Mouse (Mus musculus): ENCODE data around the gene 2010111I01Rik.

The 2010111I01Rik gene

DNA sequence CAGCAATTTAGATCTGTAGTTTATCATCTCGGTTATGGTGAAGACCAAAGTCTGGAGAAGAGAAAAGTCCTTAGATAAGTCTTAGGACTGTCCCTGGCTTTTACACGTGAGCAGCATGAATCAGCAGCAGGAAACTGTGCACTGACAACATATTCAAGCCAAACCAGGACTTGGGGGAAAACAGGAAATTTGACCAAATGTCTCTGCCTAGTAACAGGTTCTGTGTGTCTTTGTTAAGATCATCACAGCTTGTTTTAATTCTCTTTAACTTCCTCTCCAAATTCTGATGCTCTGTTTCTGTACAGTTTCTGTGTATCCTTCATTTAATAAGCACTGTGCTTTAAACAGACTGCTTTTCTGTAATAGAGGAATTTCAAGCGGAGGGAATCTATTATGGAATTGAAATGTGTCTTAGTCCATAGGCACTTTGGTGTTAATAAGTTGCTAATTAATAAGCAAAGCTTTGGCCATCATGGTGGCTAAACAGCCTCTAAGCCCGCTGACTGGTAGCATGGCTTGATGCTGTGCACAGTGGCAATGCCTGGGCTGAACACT is 147.4 kb downstream of the 2010111I01Rik start:
- DNase-seq (ENCODE audit: low read depth, low spot score): no peak

- no peak for DNase-seq (ENCODE audit: low read depth, low spot score)
These were observed 148.1 kb downstream of the 2010111I01Rik start for GRCm38 (mm10) chr13:63112598-63113372.

DNA sequence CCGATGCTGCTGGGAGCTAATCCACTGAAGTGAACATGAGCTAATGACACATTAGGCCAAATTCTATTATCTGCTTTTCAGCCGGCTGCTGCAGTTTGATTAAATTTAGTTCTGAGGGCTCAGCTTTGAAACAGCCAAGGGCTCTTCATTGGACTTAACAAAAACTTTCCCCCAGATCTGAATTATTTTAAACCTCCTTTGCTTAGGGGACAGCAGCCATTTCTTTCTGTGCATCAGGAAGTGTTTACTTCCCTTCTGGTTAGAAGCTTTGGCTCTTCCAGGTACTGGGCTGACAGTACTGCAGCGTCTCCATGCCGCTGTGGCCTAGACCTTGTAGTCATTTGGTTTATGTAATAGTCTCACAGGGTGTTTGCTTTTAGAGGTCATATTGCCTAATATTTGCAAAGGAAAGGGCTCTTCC is 149.2 kb downstream of the 2010111I01Rik start:
- no peak for DNase-seq (ENCODE audit: low read depth, low spot score)

- no peak for DNase-seq (ENCODE audit: low read depth, low spot score)
These were observed 150.6 kb downstream of the 2010111I01Rik start for GRCm38 (mm10) chr13:63115187-63115784.

DNA sequence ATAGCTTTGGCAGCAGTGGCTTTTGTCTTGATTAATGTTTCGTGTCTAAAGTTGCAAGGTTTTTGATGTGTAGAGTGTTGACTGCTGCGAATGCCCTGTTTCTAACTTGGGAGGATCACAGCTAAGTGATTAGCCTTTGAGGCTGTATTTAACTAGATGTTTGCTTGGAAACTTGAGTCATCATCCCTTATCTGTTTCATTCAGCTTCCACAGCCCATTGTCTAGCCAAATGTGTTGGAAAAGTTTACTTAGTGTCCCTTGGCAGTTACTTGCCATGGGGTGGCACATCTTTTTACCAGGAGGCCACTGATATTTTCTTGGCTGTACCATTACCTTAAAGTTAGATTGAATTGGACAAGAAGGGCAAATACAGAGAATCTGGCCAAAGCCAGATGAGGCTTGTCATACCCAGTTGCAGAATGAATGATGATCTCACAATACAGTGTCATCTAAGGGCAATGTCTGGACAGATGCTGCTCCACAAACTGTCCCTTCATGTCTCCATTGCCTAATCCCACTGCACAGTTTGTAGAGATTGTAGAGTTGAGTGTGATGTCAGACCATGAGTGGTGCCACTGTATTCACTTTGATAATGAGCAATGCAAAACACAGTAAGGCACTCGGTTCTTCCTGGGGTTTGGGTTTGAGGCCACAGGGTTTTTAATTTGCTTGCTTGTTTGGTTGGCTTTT is 152.9 kb downstream of the 2010111I01Rik start:
- DNase-seq (ENCODE audit: low read depth, low spot score): no peak

- no peak for DNase-seq (ENCODE audit: low read depth, low spot score)
These were observed 154.0 kb downstream of the 2010111I01Rik start for GRCm38 (mm10) chr13:63118682-63119081.

DNA sequence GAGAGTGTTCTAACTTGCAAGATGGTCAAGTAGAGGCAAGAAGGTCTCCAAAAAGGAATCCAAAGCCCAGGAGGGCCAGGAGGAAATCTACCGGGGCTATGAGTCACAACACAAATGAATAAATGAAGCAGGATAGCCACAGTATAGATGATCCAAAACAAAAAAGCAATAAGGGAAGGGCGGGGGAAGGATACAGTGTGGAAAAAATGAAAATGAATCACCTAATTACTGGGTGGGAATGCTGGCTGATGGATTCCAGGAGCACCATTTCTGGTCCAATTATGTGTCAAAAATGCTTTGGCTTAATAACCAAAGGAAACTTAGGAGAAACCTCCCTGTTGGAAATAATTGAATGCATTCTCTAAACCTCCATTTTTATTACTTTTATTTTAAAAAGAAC is 155.6 kb downstream of the 2010111I01Rik start:
- no peak for DNase-seq (ENCODE audit: low read depth, low spot score)

- no peak for DNase-seq (ENCODE audit: low read depth, low spot score)
These were observed 157.1 kb downstream of the 2010111I01Rik start for GRCm38 (mm10) chr13:63121747-63122146.

- DNase-seq (ENCODE audit: low read depth, low spot score): no peak
These were observed 161.5 kb downstream of the 2010111I01Rik start for GRCm38 (mm10) chr13:63126206-63126605.

DNA sequence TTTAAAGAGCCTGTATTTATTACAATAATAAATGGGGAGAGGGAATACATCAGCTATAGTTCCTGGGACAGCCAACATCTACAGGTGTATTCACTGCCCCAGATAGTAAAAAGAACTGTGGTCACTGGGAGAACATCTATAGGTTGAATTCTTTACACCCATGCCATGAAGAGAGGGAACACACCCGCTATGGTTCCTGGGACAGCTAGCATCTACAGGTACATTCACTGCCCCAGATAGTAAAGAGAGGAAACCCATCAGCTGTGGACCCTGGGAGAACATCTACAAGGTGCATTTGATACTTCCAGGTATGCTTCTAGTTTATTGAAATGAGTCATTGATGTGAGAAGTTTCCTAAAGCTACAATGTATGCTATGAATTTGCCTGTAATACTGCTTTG is 162.8 kb downstream of the 2010111I01Rik start:
- DNase-seq (ENCODE audit: low read depth, low spot score): no peak

DNA sequence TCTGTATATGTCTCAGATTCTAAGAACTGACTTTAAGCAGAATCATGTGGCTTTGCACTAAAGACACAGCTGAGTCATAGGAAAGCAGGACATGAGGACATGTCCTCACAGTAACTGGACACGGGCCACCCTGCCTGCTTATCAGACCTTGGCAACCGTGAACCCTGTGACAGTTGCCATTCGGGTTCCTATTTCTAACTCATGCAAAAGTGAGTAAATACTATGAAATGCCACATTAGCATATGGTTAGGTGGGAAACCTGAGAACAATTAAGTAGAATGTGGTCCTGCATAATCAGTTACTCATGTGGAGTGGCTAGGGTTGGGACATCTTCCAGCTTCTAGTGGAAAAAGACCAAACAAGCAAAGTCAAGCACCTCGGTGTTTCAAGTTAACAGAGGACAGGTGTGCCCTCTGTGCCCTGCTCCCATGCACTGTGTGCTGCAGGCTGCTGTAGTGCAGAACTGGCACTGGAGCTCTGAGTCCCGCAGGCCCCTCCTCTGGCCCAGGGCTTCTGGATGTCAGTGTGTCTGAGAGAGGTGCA is 170.3 kb downstream of the 2010111I01Rik start:
- DNase-seq (ENCODE audit: low read depth, low spot score): no peak

- DNase-seq (ENCODE audit: low read depth, low spot score): no peak
These were observed 171.3 kb downstream of the 2010111I01Rik start for GRCm38 (mm10) chr13:63135994-63136393.

DNA sequence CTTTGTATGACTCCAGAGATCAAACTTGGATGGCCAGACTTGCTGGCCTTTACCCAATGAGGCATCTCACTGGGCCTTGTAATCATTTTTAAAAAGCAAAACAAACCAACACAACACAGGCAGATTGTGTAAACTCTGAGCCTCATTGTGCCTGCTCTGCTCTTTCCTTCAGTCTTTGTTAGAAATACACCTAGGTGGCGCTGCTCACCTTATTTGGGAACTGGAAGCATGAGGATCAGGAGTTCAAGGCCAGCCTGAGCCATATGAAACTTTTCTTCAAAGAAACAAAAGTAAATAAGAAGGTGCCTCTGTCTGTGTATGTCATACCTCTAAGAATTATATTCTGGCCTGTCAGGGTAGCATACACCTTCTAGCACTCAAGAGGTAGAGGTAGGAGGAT is 172.1 kb downstream of the 2010111I01Rik start:
- no peak for DNase-seq (ENCODE audit: low read depth, low spot score)

DNA sequence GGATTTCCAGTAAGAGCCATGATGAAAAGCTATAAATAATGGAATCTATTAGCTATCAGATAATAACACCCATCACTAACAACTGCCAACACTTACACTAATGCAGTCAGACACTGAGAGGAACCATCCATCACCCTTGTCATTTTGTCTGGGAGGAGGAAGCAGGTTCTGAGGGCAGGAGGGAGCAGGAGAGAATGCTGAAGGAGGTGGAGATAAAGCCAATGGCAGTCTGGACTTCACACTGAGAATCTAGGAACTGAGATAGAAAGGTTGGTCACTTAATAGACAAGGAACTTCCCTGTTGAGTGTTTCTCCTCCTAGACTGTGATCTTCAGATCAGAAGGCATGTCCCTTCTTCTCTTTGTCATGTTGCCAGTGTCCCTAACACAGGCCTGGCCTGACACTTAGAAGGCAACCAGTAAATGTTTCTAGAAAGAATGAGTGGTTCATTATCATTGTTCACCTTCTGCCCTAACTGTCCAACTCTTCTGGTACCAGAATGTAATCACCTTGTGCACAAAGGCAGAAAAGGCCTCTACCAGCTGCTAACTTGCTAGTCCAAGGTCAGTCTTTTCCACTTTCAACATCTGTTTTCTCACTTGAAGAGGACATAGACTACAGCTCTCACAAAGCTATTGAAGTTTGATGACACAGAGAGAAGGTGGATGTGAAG is 173.8 kb downstream of the 2010111I01Rik start:
- DNase-seq (ENCODE audit: low read depth, low spot score): no peak

DNA sequence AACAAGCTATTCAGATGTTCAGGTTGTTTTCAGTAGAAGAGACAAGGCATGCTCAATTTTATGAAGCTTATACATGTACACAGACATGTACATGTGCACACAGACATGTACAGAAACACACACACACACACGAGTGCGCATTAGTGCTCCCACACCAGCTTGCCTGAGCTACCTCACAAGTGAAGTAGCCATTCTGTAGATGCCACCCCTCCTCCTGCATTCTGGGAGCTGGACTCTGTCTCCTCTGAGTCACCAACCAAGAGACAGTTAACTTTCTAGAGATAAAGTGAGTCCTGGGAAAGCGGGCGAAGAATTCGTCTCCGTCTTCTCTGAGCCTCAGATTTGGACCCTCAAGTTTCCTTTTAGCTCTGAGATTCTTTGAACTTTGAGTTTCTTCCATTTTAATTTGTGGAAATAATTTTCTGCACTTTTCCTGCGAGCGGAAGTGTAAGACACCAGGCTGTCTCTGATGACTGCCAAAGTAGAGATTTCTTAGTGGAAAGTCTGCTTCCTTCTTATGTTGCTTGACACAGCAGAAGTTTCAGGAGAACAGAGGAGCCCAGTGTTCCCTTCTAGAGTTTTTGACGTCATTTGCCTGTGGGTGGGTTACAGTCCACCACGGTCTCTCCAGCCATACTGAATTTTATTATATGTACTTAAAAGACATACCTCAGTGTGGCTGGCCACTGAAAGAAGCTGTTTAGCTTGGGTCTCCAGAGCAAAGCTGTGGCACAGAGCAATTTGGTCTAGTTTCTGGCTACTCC is 175.0 kb downstream of the 2010111I01Rik start:
- DNase-seq (ENCODE audit: low read depth, low spot score): no peak

DNA sequence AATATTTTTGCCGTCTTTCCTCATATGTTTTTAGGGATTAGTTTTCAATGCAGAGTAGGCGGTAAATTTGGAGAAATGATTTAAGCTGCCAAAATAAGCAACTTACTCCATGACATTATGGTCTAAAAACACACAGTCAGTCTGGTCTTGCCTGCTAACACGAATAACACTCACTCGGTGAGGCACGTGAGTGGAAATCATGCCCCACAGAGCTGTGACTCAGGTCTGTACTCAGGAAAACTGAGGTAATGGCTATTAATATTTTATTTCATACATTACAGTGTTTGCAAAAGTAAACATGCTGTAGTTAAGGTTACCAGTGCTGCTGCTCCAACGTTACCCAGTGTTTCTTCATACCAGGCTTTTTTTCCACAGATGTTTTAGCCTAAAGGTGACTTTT is 176.1 kb downstream of the 2010111I01Rik start:
- no peak for DNase-seq (ENCODE audit: low read depth, low spot score)

DNA sequence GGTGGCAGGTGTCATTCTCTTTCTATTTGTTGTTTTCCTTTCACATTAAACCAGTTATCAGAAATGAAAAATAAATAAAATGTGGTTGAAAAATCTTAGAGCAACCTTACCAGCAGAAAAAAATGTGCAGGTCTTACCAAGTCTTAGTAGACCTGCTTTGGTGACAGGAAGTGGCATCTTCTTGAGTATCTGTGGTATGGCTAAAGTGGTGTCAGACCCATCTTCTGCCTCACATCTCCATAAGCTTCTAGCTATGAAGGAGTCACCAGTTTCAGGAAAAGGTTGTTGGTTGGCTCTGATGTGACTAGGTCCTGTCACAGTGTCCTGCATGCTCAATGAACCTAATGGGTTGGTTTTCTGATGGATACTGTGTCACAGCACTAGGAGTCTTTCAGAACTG is 176.6 kb downstream of the 2010111I01Rik start:
- no peak for DNase-seq (ENCODE audit: low read depth, low spot score)

DNA sequence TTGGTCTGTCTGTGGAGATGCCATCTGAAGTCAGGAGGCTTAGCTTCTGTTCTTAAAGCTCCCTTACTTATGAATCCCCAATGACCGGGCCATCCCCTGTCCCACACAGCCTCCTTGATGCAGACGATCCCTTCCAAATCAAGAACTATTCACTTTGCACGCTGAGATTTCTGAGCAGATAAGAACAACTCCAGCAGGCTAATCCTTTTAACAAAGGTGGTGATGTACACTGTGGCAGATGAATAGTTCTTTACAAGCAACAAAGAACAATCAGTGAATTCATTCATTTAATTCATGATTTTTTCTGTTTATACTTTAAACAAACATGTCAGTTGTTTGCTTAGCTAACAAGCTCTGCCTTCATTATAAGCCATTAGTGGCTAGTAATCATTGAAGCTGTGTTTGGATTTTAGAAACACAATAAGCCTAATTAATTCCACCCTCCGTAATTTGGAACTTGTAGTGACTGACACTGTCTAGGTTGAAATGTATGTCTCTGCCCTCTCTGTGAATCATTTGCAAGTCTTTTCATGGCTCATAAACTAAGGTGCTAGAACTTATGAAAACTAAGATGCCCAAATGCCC is 182.0 kb downstream of the 2010111I01Rik start:
- no peak for DNase-seq (ENCODE audit: low read depth, low spot score)

DNA sequence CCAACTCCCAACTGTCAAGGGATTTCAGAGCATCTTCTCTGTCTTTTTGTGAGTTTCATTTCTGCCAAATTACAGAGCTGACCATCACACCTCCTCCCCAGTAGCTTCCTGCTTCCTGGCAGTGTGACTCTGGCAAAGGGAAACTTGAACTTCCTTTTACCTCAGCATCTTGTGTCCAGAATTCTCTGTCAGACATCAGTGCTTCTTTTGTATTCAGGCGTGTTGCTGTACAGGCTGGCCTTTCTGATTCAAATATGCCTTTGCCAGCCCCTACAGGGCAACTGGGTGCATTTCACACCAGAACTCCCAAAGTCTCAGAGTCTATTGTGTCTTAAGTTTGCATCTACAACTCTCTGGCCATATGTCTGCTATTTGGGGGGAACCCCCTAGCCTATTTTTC is 183.5 kb downstream of the 2010111I01Rik start:
- DNase-seq (ENCODE audit: low read depth, low spot score): no peak

GRCm38 (mm10) chr13:63150470-63151020 is 185.9 kb downstream of the 2010111I01Rik start:
- no peak for DNase-seq (ENCODE audit: low read depth, low spot score)
